Mouse (Mus musculus): ENCODE results near the gene Capn12. TPM values are rescaled to one million over a fixed set of nuclear protein-coding genes. Genes with fewer than 3 reads are reported as not detected.

The Capn12 gene
- total and polyA plus RNA-seq, 3 experiments: 0.23 to 0.49 (median 0.39) TPM

DNA sequence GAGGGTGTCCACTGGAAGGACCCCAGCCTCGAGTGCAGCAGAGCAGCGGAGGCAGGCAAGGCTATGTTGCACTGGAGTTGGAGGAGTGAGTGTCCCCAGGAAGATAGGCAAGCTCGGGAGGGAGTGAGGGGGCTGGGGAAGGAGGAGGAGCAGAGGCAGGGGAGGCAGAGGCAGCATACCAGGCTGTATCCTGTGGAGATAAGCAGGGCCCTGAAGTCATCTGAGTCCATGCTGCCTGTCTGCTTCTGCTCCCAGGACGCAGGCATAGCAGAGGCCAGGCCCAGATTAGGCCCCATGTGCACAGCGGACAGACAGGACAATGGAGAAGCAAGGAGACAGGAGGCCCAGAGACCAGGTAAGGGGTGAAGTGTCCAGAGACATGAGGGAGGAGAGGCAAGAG lies 13.7 kb downstream of the Capn12 start:
- intact Hi-C loops (cut with DNase I): loop anchor here (10.0 kb wide), 1 partner anchor 140 kb away; no protein-coding TSS in a partner anchor
- TF ChIP-seq CTCF (IDR thresholded peaks at IDR 0.05) (no peak), EP300 (IDR thresholded peaks at IDR 0.05; ENCODE audit: insufficient read depth, low read depth, low read length) (0 out of 2 replicates have a peak, but pooled peaks have one; percentile 30)
- Histone ChIP-seq H3K27ac (peak overlapping the region; percentile 26; the same call in 1 of the 2 replicates), H3K79me2 (replicated peaks; ENCODE audit: control insufficient read depth, insufficient read depth, low read length) (no peaks in the 10 kb centered on the region), H3K36me3 (ENCODE audit: control insufficient read depth, insufficient read depth, low read length) (no peaks in the 10 kb centered on the region), H3K4me1 (ENCODE audit: control insufficient read depth, insufficient read depth, low read length) (no peaks in the 10 kb centered on the region), H3K27me3 (ENCODE audit: control insufficient read depth, insufficient read depth, low read length) (no peaks in the 10 kb centered on the region), H3K4me3 (no peak overlapping the region), H3K9ac (ENCODE audit: low read depth, low read length) (no peak overlapping the region)
- 28% methylated on average over 5 of the region's 5 CpGs for WGBS
- DNase-seq: no peak

DNA sequence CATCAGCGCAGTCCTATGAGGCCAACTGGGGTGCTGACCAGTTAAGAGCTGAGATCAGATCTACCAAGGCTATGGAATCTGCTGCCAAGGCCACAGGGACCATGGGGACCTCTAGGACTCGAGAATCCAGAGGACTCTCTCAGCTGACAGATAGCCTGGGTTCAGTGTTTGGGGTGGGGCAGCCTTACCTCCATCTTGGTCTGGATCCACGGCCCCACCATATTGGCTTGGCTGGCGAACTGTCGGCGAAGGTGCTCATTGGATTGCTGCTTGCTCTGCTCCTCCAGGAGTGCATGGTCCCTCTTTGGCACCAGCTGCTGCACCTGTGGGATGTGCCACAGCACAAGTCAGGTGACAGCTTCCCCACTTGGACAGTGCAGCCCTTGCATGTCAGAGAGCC lies 16.4 kb downstream of the Capn12 start:
- no peaks in the 10 kb centered on the region for H3K79me2 ChIP-seq (replicated peaks; ENCODE audit: control insufficient read depth, insufficient read depth, low read length)
- no peak overlapping the region for H3K27ac ChIP-seq
- H3K4me3 ChIP-seq: no peak overlapping the region
- H3K4me1 ChIP-seq (ENCODE audit: control insufficient read depth, insufficient read depth, low read length): peaks cover 10% of the 10 kb centered on the region
- peaks cover 3% of the 10 kb centered on the region for H3K36me3 ChIP-seq (ENCODE audit: control insufficient read depth, insufficient read depth, low read length)
- H3K27me3 ChIP-seq (ENCODE audit: control insufficient read depth, insufficient read depth, low read length): no peaks in the 10 kb centered on the region
- TF ChIP-seq POLR2A (IDR thresholded peaks at IDR 0.05; ENCODE audit: insufficient read depth, low read depth, low read length): no peak
- TF ChIP-seq CTCF (IDR thresholded peaks at IDR 0.05): no peak
- no peak for TF ChIP-seq EP300 (IDR thresholded peaks at IDR 0.05; ENCODE audit: insufficient read depth, low read depth, low read length)
- 88% methylated on average over 6 of the region's 6 CpGs for WGBS
- no peak overlapping the region for H3K9ac ChIP-seq (ENCODE audit: low read depth, low read length)
- intact Hi-C loops (cut with DNase I): loop anchor here (10.0 kb wide), 1 partner anchor 137 kb away; no protein-coding TSS in a partner anchor
- DNase-seq: no peak

DNA sequence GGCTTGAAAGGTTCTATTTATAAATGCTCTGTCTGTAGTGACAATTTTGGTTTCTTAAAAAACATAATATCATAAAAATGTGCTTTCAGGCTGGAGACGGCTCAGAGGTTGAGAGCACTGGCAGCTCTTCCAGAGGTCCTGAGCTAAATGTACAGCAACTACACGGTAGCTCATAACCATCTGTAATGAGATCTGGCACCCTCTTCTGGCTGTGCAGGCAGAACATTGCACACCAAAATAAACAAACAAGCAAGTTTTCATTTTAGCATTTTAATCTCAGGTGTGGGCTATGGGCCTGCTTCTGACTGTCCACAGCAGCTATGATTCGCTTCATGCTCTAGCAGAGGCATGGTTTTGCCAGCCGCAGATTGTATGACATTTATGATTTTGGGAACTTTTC lies 18.8 kb downstream of the Capn12 start:
- no peak for DNase-seq
- H3K4me3 ChIP-seq: no peak overlapping the region
- H3K79me2 ChIP-seq (replicated peaks; ENCODE audit: control insufficient read depth, insufficient read depth, low read length): no peaks in the 10 kb centered on the region
- TF ChIP-seq CTCF (IDR thresholded peaks at IDR 0.05): peak; percentile 54
- TF ChIP-seq POLR2A (IDR thresholded peaks at IDR 0.05; ENCODE audit: insufficient read depth, low read depth, low read length): no peak
- TF ChIP-seq EP300 (IDR thresholded peaks at IDR 0.05; ENCODE audit: insufficient read depth, low read depth, low read length): no peak
- H3K27me3 ChIP-seq (ENCODE audit: control insufficient read depth, insufficient read depth, low read length): no peaks in the 10 kb centered on the region
- no peak overlapping the region for H3K9ac ChIP-seq (ENCODE audit: low read depth, low read length)
- H3K4me1 ChIP-seq (ENCODE audit: control insufficient read depth, insufficient read depth, low read length): peaks cover 14% of the 10 kb centered on the region
- 63% methylated on average over 4 of the region's 4 CpGs for WGBS
- intact Hi-C loops (cut with DNase I): loop anchor here (10.0 kb wide), 1 partner anchor 135 kb away; no protein-coding TSS in a partner anchor
- peak overlapping the region; percentile 82; the same call in 1 of the 2 replicates for H3K27ac ChIP-seq
- H3K36me3 ChIP-seq (ENCODE audit: control insufficient read depth, insufficient read depth, low read length): peaks cover 13% of the 10 kb centered on the region

DNA sequence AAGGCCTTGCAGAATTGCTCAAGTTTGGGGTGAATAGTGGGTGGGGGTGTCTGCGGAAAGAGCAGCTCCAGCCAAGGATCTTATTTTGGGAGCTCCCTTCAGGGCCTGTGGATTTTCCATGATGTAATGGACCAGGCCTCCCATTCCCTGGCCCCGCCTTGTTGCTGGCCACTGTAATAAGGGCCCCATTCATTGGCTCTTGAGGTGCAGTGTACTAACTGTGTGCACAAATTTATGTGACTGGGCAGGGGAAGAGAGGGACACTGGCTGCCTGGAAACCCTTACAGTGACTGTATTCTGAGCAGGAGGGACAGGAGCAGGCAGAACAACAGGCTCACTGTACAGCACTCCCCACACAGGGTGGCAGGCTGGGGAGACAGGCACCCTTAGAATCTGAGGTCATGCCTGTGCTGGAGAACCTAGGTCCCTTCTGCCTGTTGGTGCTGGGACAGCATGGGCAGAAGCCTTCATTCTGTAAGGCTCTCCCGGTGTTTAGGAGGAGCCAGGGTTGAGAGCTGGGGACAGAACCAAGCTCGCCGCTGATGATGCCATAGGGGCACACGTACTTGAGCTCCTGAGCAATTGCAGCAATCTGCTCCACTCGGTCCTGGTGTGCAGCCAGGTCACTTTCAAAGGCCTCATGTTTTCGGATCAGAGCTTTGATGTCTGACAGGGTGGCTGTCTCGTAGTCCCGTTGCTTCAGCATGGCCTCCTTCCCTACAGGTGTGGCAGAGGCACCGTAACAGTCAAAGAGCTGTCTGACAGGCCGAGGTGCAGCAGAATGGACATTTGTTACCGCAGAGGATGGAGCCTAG lies 20.3 kb downstream of the Capn12 start:
- peak; percentile 67 to 79 for DNase-seq

DNA sequence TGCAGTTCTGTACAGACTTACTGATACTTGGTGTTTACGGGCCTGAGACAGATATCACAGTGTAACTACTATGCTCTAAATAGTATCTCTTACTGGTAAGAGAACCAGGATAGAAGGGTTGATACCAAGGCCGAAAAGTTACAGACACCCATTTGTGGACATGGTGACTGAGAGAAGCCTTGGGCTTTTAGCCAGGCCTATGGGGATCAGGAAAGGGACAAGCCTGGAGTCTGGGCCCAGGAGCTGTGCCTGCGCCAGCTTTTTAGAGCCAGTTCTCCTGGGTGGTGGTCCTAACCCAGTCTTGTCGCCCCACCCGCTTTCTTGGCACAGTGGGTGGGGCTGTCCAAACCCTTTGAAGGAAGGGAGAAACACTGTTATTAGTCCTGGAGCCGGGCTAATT lies 21.0 kb downstream of the Capn12 start:
- H3K79me2 ChIP-seq (replicated peaks; ENCODE audit: control insufficient read depth, insufficient read depth, low read length): no peaks in the 10 kb centered on the region
- intact Hi-C loops (cut with DNase I): no loop called here

More for the DNA sequence above, 20.3 kb downstream of the Capn12 start:
- H3K27ac ChIP-seq: peak overlapping the region; percentile 82
- H3K4me1 ChIP-seq (ENCODE audit: control insufficient read depth, insufficient read depth, low read length): peaks cover 14% of the 10 kb centered on the region
- no peaks in the 10 kb centered on the region for H3K79me2 ChIP-seq (replicated peaks; ENCODE audit: control insufficient read depth, insufficient read depth, low read length)
- H3K27me3 ChIP-seq (ENCODE audit: control insufficient read depth, insufficient read depth, low read length): no peaks in the 10 kb centered on the region
- intact Hi-C loops (cut with DNase I): no loop called here
- WGBS: 60% methylated on average over 13 of the region's 13 CpGs
- H3K36me3 ChIP-seq (ENCODE audit: control insufficient read depth, insufficient read depth, low read length): peaks cover 13% of the 10 kb centered on the region
- no peak overlapping the region for H3K9ac ChIP-seq (ENCODE audit: low read depth, low read length)
- no peak overlapping the region for H3K4me3 ChIP-seq
- TF ChIP-seq POLR2A (IDR thresholded peaks at IDR 0.05; ENCODE audit: insufficient read depth, low read depth, low read length): no peak
- TF ChIP-seq EP300 (IDR thresholded peaks at IDR 0.05; ENCODE audit: insufficient read depth, low read depth, low read length): 0 out of 2 replicates have a peak, but pooled peaks have one; percentile 18

DNA sequence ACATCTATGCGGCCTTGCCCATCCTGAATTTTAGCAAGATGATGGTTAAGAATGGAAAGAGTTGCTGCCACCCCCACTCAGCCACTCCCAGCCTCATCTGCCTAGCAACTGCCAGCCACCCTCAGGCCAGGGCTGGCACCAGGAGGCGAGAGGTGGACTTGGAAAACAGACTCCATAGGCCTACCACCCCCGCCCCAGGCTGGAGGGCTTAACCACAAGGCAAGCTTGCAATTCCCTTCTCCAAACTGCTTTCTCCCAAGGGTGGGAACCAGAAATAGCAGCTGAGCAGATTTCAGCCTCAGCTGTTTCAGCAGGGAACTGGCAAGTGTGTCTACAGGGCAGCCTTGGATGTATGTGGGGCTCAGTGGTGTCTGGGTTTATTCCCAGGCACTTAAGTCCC lies 21.6 kb downstream of the Capn12 start:
- WGBS: 77% methylated on average over 3 of the region's 3 CpGs
- H3K27ac ChIP-seq: peak overlapping the region; percentile 82
- TF ChIP-seq EP300 (IDR thresholded peaks at IDR 0.05; ENCODE audit: insufficient read depth, low read depth, low read length): no peak
- TF ChIP-seq POLR2A (IDR thresholded peaks at IDR 0.05; ENCODE audit: insufficient read depth, low read depth, low read length): no peak
- no peak for TF ChIP-seq CTCF (IDR thresholded peaks at IDR 0.05)

More for the DNA sequence above, 21.0 kb downstream of the Capn12 start:
- Histone ChIP-seq H3K27me3 (ENCODE audit: control insufficient read depth, insufficient read depth, low read length) (no peaks in the 10 kb centered on the region), H3K4me1 (ENCODE audit: control insufficient read depth, insufficient read depth, low read length) (peaks cover 14% of the 10 kb centered on the region), H3K9ac (ENCODE audit: low read depth, low read length) (no peak overlapping the region), H3K27ac (peak overlapping the region; percentile 82), H3K4me3 (no peak overlapping the region), H3K36me3 (ENCODE audit: control insufficient read depth, insufficient read depth, low read length) (peaks cover 13% of the 10 kb centered on the region)
- no peak for TF ChIP-seq EP300 (IDR thresholded peaks at IDR 0.05; ENCODE audit: insufficient read depth, low read depth, low read length)
- no peak for TF ChIP-seq CTCF (IDR thresholded peaks at IDR 0.05)
- TF ChIP-seq POLR2A (IDR thresholded peaks at IDR 0.05; ENCODE audit: insufficient read depth, low read depth, low read length): no peak
- DNase-seq: no peak
- 69% methylated on average over 6 of the region's 6 CpGs for WGBS

More for the DNA sequence above, 21.6 kb downstream of the Capn12 start:
- no peak for DNase-seq
- intact Hi-C loops (cut with DNase I): no loop called here
- no peaks in the 10 kb centered on the region for H3K79me2 ChIP-seq (replicated peaks; ENCODE audit: control insufficient read depth, insufficient read depth, low read length)
- H3K9ac ChIP-seq (ENCODE audit: low read depth, low read length): 0 out of 2 replicates have a peak overlapping the region, but pooled peaks have one; percentile 6
- H3K4me3 ChIP-seq: no peak overlapping the region
- peaks cover 13% of the 10 kb centered on the region for H3K36me3 ChIP-seq (ENCODE audit: control insufficient read depth, insufficient read depth, low read length)
- H3K27me3 ChIP-seq (ENCODE audit: control insufficient read depth, insufficient read depth, low read length): no peaks in the 10 kb centered on the region
- H3K4me1 ChIP-seq (ENCODE audit: control insufficient read depth, insufficient read depth, low read length): peaks cover 14% of the 10 kb centered on the region
